Mouse (Mus musculus) spleen, adult 2 months (tissue): Measurements from ENCODE around the gene Trib3.

ENCODE experiments used
- CTCF ChIP-seq: fragments of 200-500 bp; IDR thresholded peaks from 2 replicates; pipeline ENCODE4 v1.5.1; 2011; ENCODE audit warnings: mild to moderate bottlenecking, inconsistent platforms; ENCODE audit not compliant: insufficient read depth, insufficient read length, insufficient replicate concordance; ENCODE audit errors: extremely low read depth
- POLR2A ChIP-seq: fragments of 200-500 bp; IDR thresholded peaks from 2 replicates; pipeline ENCODE4 v1.6.1; 2011; ENCODE audit warnings: low read depth, low read length, inconsistent platforms

GRCm38 (mm10) chr2:152360271-152360775, 16.5 kb upstream of the Trib3 start:
- TF ChIP-seq CTCF (no peak), POLR2A (no peak)
